ENCODE assay signal across 25 mouse cellular contexts in the genomic region with DNA sequence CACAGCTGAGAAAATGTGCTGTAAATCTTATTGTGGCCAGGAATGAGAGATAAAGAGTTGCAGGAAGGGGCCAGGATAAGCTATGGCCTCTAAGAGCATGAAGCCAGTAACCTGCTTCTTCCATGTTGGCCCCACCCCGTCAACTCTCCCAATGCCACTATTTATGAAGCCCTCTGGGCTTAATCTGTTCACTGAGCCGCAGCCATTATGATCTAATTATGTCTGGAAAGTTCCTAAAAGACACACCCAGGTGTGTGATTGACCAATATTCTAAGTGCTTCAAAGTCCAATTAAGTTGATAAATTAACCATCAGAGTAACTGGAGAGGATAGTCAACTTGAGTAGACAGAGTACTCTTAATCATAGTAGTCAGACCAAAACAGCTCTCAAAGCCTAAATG. TPM values are rescaled to one million over a fixed set of nuclear protein-coding genes. Genes with fewer than 3 reads are reported as not detected.
"Had no signal": no experiment of that assay in that cellular context is flagged by ENCODE, and none has a peak within 500 bp of the region (broad histone marks: within the 10 kb centered on the region; RNA-seq: fewer than 3 reads in every experiment).

No protein-coding gene starts in this region.

- H3K27ac ChIP-seq: gastrocnemius, adult 2 months; heart, embryonic 10.5 days; hindbrain, embryonic 10.5 days; hindbrain, embryonic 12.5 days; hindbrain, embryonic 14.5 days; limb, embryonic 13.5 days; limb, embryonic 15.5 days; liver, embryonic 12.5 days; liver, embryonic 14.5 days had no signal

- H3K36me3 ChIP-seq: heart, embryonic 10.5 days; hindbrain, embryonic 10.5 days; hindbrain, embryonic 12.5 days; limb, embryonic 13.5 days; limb, embryonic 15.5 days had no signal

- H3K4me1 ChIP-seq: hindbrain, embryonic 12.5 days; limb, embryonic 15.5 days; liver, embryonic 12.5 days had no signal

- H3K4me2 ChIP-seq: heart, embryonic 12.5 days; hindbrain, embryonic 12.5 days; hindbrain, embryonic 14.5 days; limb, embryonic 13.5 days; limb, embryonic 15.5 days; liver, embryonic 12.5 days had no signal

- DNase-seq: gastrocnemius, adult 2 months; gastrocnemius, postnatal 10 days; gastrocnemius, postnatal 25 days; heart, adult 18-20 months; heart, postnatal 10 days; heart, postnatal 4 days; kidney, adult 18-20 months; kidney, postnatal 10 days; kidney, postnatal 36 days; layer of hippocampus, adult 9-11 months; layer of hippocampus, postnatal 36 days; left cerebral cortex, postnatal 4 days; lung, adult 18-20 months had no signal

- H3K9me3 ChIP-seq: heart, embryonic 10.5 days; heart, embryonic 12.5 days; hindbrain, embryonic 10.5 days; hindbrain, embryonic 12.5 days; limb, embryonic 13.5 days; limb, embryonic 15.5 days; liver, embryonic 12.5 days had no signal

- H3K27me3 ChIP-seq: heart, embryonic 12.5 days; hindbrain, embryonic 12.5 days; limb, embryonic 13.5 days; limb, embryonic 15.5 days; liver, embryonic 12.5 days had no signal

- H3K4me3 ChIP-seq: gastrocnemius, adult 2 months; heart, embryonic 10.5 days; heart, embryonic 12.5 days; hindbrain, embryonic 10.5 days; hindbrain, embryonic 12.5 days; limb, embryonic 13.5 days; limb, embryonic 15.5 days; liver, embryonic 12.5 days had no signal

- ATAC-seq: hindbrain, embryonic 16.5 days; inflammation-experienced regulatory T-cells, adult 6 months; liver, embryonic 12.5 days had no signal

- H3K9ac ChIP-seq: heart, embryonic 12.5 days; hindbrain, embryonic 12.5 days; hindbrain, embryonic 14.5 days; limb, embryonic 13.5 days; limb, embryonic 15.5 days; liver, embryonic 12.5 days; liver, embryonic 14.5 days had no signal

RNA-seq across cellular contexts. Expression of gene C1ql3, which starts 37.9 kb away (rescaled TPM):
- total RNA-seq: granulocyte monocyte progenitor cell, adult 5-6 weeks had no signal
- polyA plus RNA-seq: inflammation-experienced regulatory T-cells, adult 6 months had no signal
